Mouse (Mus musculus) neural tube, embryonic 15.5 days (tissue): Measurements from ENCODE around the gene Add1. TPM values are rescaled to one million over a fixed set of nuclear protein-coding genes. Genes with fewer than 3 reads are reported as not detected.
"Not testable (repeated sequence)": the region's sequence is repeated elsewhere in the genome, so short reads cannot be mapped to it uniquely, and the experiment has no call there.

Experiments
- ATAC-seq: fragments of 200-750 bp; cut with Nextera tagmentation; 2 replicates; pipeline ENCODE4 v1.8.0; 2017; ENCODE audit warnings: mild to moderate bottlenecking, moderate TSS enrichment, moderate library complexity; ENCODE audit not compliant: low FRiP score
- H3K27ac ChIP-seq: fragments of 300-500 bp; sonication (generic); replicated peaks from 2 replicates; pipeline ENCODE4 v1.5.1; 2015; ENCODE audit warnings: mild to moderate bottlenecking, inconsistent platforms
- H3K27me3 ChIP-seq: fragments of 300-500 bp; sonication (generic); replicated peaks from 2 replicates; pipeline ENCODE4 v1.6.1; 2015; ENCODE audit warnings: inconsistent platforms
- H3K36me3 ChIP-seq: fragments of 300-500 bp; sonication (generic); 2 replicates; pipeline ENCODE4 v1.6.1; 2015; ENCODE audit warnings: inconsistent platforms
- H3K4me1 ChIP-seq: fragments of 300-500 bp; sonication (generic); 2 replicates; pipeline ENCODE4 v1.6.1; 2015; ENCODE audit warnings: inconsistent platforms
- H3K4me2 ChIP-seq: fragments of 300-500 bp; sonication (generic); 2 replicates; pipeline ENCODE4 v1.6.1; 2015; ENCODE audit warnings: inconsistent platforms, mild to moderate bottlenecking, moderate library complexity
- H3K4me3 ChIP-seq: fragments of 300-500 bp; sonication (generic); replicated peaks from 2 replicates; pipeline ENCODE4 v1.5.1; 2015; ENCODE audit warnings: mild to moderate bottlenecking, inconsistent platforms
- H3K9ac ChIP-seq: fragments of 300-500 bp; sonication (generic); replicated peaks from 2 replicates; pipeline ENCODE4 v1.6.1; 2015; ENCODE audit warnings: mild to moderate bottlenecking, inconsistent platforms
- H3K9me3 ChIP-seq: fragments of 300-500 bp; sonication (generic); replicated peaks from 2 replicates; pipeline ENCODE4 v1.6.1; 2016; ENCODE audit warnings: inconsistent platforms
- WGBS: fragments of 180-500 bp; shearing (Covaris S2); methylation state at CpG from one replicate; pipeline ENCODE4 v1.1.7; 2015; ENCODE audit warnings: mixed read lengths; 5-methylcytosine and 5-hydroxymethylcytosine counted together
- polyA plus RNA-seq: library from polyadenylated mRNA; unstranded; fragments of >200 nt; fragmentation: Nextera tagmentation; extraction: Ambion mirVana; gene quantifications from 2 replicates; pipeline ENCODE4 v1.2.1, GENCODE M21; 2015

Gene Add1
- polyA plus RNA-seq, 1 experiment from 2014 or later: 205 TPM

DNA sequence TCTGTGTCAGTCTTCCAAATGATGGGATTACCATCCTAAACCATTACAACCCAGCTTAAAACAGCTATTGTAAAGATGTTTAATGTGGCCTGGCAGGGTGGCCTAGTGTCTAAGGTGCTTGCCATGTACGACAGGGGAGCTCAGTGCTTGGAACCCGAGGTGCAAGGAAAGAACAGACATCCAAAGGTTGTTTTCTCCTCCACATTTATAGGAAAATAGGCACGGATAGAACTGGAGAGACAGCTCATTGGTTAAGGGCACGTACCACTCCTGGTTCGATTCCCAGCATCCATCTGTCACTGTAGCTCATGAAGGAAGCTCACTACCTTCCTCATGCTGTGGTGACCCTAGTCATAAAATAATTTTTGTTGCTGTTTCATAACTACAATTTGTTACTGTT, 14.4 kb downstream of the Add1 start:
- Histone ChIP-seq H3K4me1 (peaks cover 9% of the 10 kb centered on the region), H3K9ac (no peak overlapping the region), H3K36me3 (no peaks in the 10 kb centered on the region), H3K27me3 (no peaks in the 10 kb centered on the region), H3K9me3 (no peaks in the 10 kb centered on the region), H3K4me3 (no peak overlapping the region), H3K27ac (no peak overlapping the region), H3K4me2 (no peak overlapping the region)
- no peak for ATAC-seq
- 93% methylated on average over 5 of the region's 5 CpGs for WGBS

DNA sequence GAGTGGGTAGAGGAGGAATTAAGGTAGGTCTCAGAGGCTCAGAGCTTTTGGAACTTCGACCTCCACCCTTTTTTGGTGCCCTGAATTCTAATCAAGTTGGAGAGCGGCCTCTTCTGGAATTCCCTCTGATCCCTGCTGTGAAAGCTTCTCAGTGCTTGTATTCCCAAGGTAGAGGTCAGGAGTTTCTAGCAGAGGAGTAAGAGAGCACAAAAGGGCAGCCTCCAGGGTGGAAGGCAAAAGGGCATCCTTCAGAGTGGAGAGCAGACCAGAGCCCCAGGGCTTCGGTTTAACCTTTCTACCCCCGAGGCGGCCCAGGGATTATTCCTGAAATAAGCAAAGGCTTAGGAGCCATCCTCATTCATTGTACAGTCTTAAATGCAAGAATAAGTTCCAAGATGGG, 16.6 kb downstream of the Add1 start:
- 22% methylated on average over 5 of the region's 5 CpGs for WGBS
- H3K4me1 ChIP-seq: peaks cover 9% of the 10 kb centered on the region
- H3K27me3 ChIP-seq: no peaks in the 10 kb centered on the region
- 0 out of 2 replicates have a peak, but pooled peaks cover 5% of the 10 kb centered on the region for H3K36me3 ChIP-seq
- H3K4me3 ChIP-seq: no peak overlapping the region
- no peak overlapping the region for H3K27ac ChIP-seq
- H3K4me2 ChIP-seq: no peak overlapping the region
- no peak for ATAC-seq
- no peak overlapping the region for H3K9ac ChIP-seq
- no peaks in the 10 kb centered on the region for H3K9me3 ChIP-seq

DNA sequence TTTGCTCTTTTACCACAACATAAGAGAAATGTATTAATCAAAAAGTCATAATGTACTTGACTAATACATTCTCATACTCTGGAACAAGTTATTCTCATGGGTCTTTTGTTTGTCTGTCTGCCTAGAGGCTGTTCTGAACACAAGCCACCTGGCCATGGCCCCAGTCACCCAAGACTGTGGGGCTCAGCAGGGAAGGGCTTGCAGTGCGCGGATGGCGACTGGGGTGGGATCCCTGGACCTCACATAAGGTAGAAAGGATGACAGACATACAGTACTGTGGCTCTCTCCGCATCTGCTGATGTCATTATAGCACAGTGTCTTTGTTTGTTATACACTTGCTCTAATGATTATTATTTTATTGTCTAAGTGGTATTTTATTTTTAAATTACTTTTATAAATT, 17.2 kb downstream of the Add1 start:
- H3K9ac ChIP-seq: no peak overlapping the region
- peaks cover 9% of the 10 kb centered on the region for H3K4me1 ChIP-seq
- no peaks in the 10 kb centered on the region for H3K27me3 ChIP-seq
- H3K27ac ChIP-seq: no peak overlapping the region
- 42% methylated on average over 4 of the region's 4 CpGs for WGBS
- no peak overlapping the region for H3K4me2 ChIP-seq
- 0 out of 2 replicates have a peak, but pooled peaks cover 5% of the 10 kb centered on the region for H3K36me3 ChIP-seq
- ATAC-seq: no peak
- no peak overlapping the region for H3K4me3 ChIP-seq
- no peaks in the 10 kb centered on the region for H3K9me3 ChIP-seq

DNA sequence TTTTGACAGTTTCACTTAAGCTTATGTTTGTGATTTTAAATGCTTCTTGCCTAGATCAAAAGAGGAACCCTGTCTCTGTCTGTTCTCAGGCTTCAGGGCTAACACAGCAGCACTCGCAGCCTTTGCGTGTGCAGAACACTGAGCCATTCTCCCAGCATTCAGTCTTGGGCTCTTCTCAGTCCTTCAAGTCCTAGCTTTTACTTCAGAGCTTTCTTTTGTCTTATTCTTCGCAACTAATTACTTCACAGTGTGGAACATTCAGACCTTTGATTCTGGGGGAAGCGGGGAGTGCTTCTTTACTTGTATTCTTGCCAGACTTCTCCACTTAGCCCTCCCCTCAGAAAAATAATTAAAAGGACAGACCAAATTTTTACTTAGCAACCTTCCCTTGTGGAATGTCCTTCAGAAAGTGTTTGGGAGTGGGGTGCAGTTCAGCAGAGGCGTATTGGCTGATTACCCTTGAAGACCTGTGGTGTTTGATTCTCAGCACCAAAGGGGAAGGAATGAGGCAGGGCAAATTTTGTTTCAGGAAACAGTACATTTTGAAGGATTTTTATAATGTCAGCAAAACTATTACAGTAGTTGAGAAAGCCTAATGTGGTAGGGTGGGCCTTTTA, 18.0 kb downstream of the Add1 start:
- H3K27me3 ChIP-seq: no peaks in the 10 kb centered on the region
- no peak overlapping the region for H3K4me3 ChIP-seq
- ATAC-seq: no peak
- no peaks in the 10 kb centered on the region for H3K9me3 ChIP-seq
- 0 out of 2 replicates have a peak, but pooled peaks cover 5% of the 10 kb centered on the region for H3K36me3 ChIP-seq
- no peak overlapping the region for H3K4me2 ChIP-seq
- H3K27ac ChIP-seq: peak overlapping the region; percentile 1; the same call in 1 of the 2 replicates
- 31% methylated on average over 5 of the region's 5 CpGs for WGBS
- no peak overlapping the region for H3K9ac ChIP-seq
- peaks cover 9% of the 10 kb centered on the region for H3K4me1 ChIP-seq

DNA sequence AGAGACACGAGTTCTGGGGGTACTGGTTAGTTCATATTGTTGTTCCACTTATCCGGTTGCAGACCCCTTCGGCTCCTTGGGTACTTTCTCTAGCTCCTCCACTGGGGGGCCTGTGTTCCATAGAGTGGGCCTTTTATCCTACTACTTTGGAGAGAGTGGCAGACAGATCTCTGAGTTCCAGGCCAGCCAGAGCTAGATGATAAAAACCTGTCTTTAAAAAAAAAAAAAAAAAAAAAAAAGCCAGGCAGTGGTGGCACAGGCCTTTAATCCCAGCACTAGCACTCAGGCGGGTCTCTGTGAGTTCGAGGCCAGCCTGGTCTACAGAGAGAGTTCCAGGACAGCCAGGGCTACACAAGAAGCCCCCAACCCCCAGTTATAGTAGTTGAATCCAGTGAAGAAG, 18.8 kb downstream of the Add1 start:
- not testable (repeated sequence) for H3K27ac ChIP-seq, H3K4me2 ChIP-seq, ATAC-seq, H3K27me3 ChIP-seq, H3K36me3 ChIP-seq, H3K4me1 ChIP-seq, H3K4me3 ChIP-seq, H3K9me3 ChIP-seq, H3K9ac ChIP-seq
- WGBS: 91% methylated on average over 5 of the region's 5 CpGs

DNA sequence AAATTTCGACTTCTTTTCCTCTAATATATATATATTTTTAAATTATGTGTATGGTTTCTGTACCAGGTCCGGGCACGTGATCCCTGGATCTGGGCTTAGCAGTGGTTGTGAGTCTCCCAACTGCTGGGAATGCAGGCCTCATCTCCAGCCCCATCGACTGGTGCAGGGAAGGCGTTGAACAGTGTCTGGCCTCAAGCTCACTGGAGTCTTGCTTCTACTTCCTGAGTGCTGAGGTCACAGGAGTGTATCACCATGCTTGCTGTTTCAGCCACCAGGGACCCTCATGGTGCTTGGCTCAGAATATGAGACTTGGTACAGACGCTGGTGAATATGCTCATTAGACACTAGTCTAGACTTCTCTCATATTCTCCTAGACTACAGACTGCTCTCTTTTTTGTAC, 19.2 kb downstream of the Add1 start:
- Histone ChIP-seq H3K36me3 (peaks cover 9% of the 10 kb centered on the region; the same call in 1 of the 2 replicates), H3K4me2 (no peak overlapping the region), H3K27me3 (no peaks in the 10 kb centered on the region), H3K4me3 (no peak overlapping the region), H3K9ac (no peak overlapping the region), H3K27ac (no peak overlapping the region), H3K9me3 (no peaks in the 10 kb centered on the region), H3K4me1 (peaks cover 9% of the 10 kb centered on the region)
- 93% methylated on average over 6 of the region's 6 CpGs for WGBS
- no peak for ATAC-seq

DNA sequence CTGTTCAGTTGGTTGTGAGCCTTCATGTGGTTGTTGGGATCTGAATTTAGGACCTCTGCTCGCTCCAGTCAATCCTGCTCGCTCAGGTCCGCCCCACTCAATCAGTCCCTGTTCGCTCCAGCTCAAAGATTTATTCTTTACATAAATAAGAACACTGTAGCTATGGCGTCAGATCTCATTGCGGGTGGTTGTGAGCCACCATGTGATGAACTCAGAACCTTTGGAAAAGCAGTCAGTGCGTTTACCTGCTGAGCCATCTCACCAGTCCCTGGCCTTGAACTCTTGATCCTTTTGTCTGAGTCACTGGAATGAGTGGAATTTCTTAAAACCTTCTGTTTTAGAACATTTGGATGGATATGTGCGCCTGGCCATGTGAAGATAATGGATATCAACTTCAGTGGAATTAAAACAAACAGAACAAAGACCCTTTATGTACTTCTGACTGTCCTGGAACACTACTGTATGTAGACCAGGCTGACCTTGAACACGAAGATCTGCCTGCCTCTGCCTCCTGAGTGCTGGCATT, 19.8 kb downstream of the Add1 start:
- WGBS: 98% methylated on average over 9 of the region's 9 CpGs
- peaks cover 14% of the 10 kb centered on the region for H3K36me3 ChIP-seq

DNA sequence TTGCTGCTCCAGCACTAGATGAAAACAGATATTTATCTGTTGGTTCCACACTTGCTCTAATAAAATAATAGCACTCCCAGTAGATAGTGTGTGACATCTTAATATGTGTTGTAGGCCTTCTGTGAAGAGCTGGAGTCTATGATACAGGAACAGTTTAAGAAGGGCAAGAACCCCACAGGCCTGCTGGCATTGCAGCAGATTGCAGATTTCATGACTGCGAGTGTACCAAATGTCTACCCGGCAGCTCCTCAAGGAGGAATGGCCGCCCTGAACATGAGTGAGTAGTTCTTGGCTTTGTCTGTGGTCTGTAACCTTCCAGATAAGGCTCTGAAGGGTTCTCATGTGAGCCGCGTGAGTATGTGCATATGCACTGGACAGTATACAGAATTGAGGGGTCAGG, 31.1 kb downstream of the Add1 start:
- H3K9ac ChIP-seq: no peak overlapping the region
- H3K4me1 ChIP-seq: no peaks in the 10 kb centered on the region
- H3K4me2 ChIP-seq: no peak overlapping the region
- 91% methylated on average over 5 of the region's 5 CpGs for WGBS
- H3K4me3 ChIP-seq: no peak overlapping the region
- ATAC-seq: no peak
- H3K27me3 ChIP-seq: no peaks in the 10 kb centered on the region
- H3K27ac ChIP-seq: no peak overlapping the region
- no peaks in the 10 kb centered on the region for H3K9me3 ChIP-seq
- H3K36me3 ChIP-seq: peaks cover 62% of the 10 kb centered on the region

More for the DNA sequence above, 19.8 kb downstream of the Add1 start:
- peaks cover 9% of the 10 kb centered on the region for H3K4me1 ChIP-seq
- H3K9me3 ChIP-seq: no peaks in the 10 kb centered on the region
- H3K9ac ChIP-seq: no peak overlapping the region
- H3K4me3 ChIP-seq: no peak overlapping the region
- no peaks in the 10 kb centered on the region for H3K27me3 ChIP-seq
- no peak overlapping the region for H3K4me2 ChIP-seq
- no peak for ATAC-seq
- no peak overlapping the region for H3K27ac ChIP-seq

DNA sequence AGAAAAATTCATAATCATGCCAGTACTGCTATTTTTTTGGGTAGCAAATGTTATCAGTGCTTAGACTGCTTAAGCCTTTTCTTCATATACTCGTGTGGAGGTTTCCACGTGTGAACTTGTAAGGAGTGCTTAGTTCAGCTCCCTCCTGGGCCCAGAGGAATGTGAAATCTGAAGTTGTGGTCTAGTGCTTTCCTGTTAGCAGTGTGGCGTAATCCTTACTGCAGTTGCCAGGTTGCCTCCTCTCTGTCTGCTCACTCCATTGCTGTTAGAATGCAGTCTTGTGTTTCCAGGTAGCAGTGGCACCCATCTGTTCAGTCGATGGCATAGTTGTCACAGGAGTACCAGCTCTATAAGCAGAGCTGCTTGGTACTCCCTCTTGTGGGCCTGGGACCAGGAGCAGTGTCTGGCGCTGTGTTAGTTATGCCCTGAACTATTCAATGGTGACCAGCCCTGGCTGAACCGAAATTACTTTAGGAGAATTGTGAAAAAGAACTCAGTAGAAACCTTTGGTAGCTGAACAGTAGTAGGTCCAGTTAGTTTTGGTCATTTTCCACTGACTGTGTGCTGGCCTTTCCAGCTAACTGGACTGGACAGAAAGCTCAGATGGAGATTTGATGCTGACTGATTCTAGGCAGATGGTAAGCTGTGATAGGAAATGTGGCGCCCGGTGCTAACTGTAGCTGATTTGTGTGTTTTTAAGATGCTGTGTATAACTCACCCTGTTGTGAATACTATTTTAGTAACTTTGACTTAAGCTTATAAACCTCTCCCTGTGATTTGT, 33.8 kb downstream of the Add1 start:
- WGBS: 92% methylated on average over 8 of the region's 8 CpGs
- H3K27me3 ChIP-seq: no peaks in the 10 kb centered on the region
- no peak for ATAC-seq
- no peak overlapping the region for H3K4me3 ChIP-seq
- H3K4me1 ChIP-seq: no peaks in the 10 kb centered on the region
- no peak overlapping the region for H3K27ac ChIP-seq
- H3K36me3 ChIP-seq: peaks cover 67% of the 10 kb centered on the region
- no peak overlapping the region for H3K9ac ChIP-seq
- H3K9me3 ChIP-seq: no peaks in the 10 kb centered on the region
- H3K4me2 ChIP-seq: no peak overlapping the region

DNA sequence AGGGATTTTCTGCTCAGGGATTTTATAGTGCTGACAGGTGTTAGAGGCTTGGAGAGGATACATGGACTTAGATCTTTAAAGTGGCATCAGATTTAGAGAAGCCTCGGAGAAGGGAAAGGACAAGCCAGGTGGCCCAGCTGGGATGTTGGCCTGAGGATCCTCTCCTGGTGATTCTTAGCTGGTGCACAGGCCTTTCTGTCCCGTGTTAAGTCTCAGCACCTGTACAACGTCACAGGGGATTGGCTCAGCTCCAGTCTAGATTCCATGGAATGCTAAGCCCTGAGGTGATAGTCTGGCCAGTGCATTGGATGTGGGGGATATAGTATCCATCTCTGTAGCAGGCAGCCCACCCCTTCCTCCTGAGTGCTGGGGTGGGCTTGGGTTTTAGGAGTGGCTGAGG, 34.8 kb downstream of the Add1 start:
- Histone ChIP-seq H3K27ac (no peak overlapping the region), H3K36me3 (peaks cover 63% of the 10 kb centered on the region), H3K4me1 (no peaks in the 10 kb centered on the region), H3K9ac (no peak overlapping the region), H3K4me2 (no peak overlapping the region), H3K27me3 (no peaks in the 10 kb centered on the region), H3K9me3 (no peaks in the 10 kb centered on the region), H3K4me3 (no peak overlapping the region)
- ATAC-seq: no peak
- WGBS: 82% methylated on average over 3 of the region's 3 CpGs

DNA sequence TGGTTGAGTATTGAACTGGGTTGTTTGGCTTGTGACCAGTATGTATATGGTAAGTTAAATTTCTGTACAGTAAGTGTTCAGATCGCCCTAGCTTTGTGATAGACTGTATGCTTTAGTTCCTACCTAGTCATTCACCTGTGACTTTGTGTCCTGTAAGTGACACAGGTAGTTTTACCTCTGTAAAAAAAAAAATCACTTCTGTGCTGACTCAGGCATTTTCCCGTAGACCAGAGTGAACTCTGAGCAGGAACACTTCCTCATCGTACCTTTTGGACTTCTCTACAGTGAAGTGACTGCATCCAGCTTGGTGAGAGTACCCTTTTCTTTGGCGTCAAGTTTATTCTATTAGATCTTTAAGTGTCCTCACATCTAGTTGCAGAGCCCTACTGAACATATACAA, 36.5 kb downstream of the Add1 start:
- no peaks in the 10 kb centered on the region for H3K27me3 ChIP-seq
- H3K4me3 ChIP-seq: no peak overlapping the region
- no peak overlapping the region for H3K27ac ChIP-seq
- no peak overlapping the region for H3K4me2 ChIP-seq
- no peaks in the 10 kb centered on the region for H3K9me3 ChIP-seq
- ATAC-seq: no peak
- no peak overlapping the region for H3K9ac ChIP-seq
- WGBS: 92% methylated on average over 4 of the region's 4 CpGs
- H3K4me1 ChIP-seq: no peaks in the 10 kb centered on the region
- H3K36me3 ChIP-seq: peaks cover 74% of the 10 kb centered on the region

DNA sequence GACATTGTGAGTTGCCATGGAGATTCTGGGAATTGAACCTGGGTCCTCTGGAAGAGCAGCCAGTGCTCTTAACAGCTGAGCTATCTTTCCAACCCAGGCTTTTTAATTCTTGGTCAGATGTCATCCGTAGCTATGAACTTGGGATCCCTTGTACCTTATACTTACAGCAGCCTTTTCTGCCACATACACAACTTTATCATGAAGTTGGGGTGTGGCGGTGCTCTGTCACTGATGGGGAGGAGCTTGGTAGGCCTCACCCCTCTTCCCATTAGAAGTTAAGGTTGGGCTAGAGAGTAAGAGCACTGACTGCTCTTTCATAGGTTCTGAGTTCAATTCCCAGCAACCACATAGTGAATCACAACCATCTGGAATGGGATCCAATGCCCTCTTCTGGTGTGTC, 59.5 kb downstream of the Add1 start:
- no peak overlapping the region for H3K4me2 ChIP-seq
- no peak overlapping the region for H3K9ac ChIP-seq
- no peak overlapping the region for H3K4me3 ChIP-seq
- ATAC-seq: no peak
- no peaks in the 10 kb centered on the region for H3K9me3 ChIP-seq
- H3K4me1 ChIP-seq: peaks cover 30% of the 10 kb centered on the region
- H3K27ac ChIP-seq: no peak overlapping the region
- H3K36me3 ChIP-seq: peaks cover 75% of the 10 kb centered on the region
- WGBS: 99% methylated on average over 2 of the region's 2 CpGs
- no peaks in the 10 kb centered on the region for H3K27me3 ChIP-seq
